Mouse (Mus musculus) cerebellum, postnatal 10 days (tissue): ENCODE measurements around the gene Mbtd1.
"Not testable (repeated sequence)": the region's sequence is repeated elsewhere in the genome, so short reads cannot be mapped to it uniquely, and the experiment has no call there.

Source experiments
- DNase-seq, 2 experiments: peaks; one replicate each; pipeline ENCODE4 v3.0.0; 2021; ENCODE audit warnings: mixed read lengths in 2 of 2

Gene Mbtd1

GRCm38 (mm10) chr11:93885572-93886410, at the start of gene Mbtd1, which contains the start of gene Utp18:
TSS of gene Mbtd1 (plus strand) at chr11:93885852.
TSS of gene Utp18 (minus strand) at chr11:93885766.
- DNase-seq: peak; percentile 99 to 100

GRCm38 (mm10) chr11:93847342-93847741, 38.3 kb upstream of the Mbtd1 start:
- no peak for DNase-seq

- no peak for DNase-seq
These were observed 33.1 kb upstream of the Mbtd1 start for GRCm38 (mm10) chr11:93852546-93852945.

- peak; percentile 93 to 96 for DNase-seq
These were observed 29.2 kb upstream of the Mbtd1 start for GRCm38 (mm10) chr11:93856284-93856955.

GRCm38 (mm10) chr11:93860540-93861172, 25.0 kb upstream of the Mbtd1 start:
- no peak for DNase-seq

- DNase-seq: no peak
These were observed 24.5 kb upstream of the Mbtd1 start for GRCm38 (mm10) chr11:93861193-93861592.

GRCm38 (mm10) chr11:93862045-93862623, 23.5 kb upstream of the Mbtd1 start:
- no peak for DNase-seq

GRCm38 (mm10) chr11:93862638-93863037, 23.0 kb upstream of the Mbtd1 start:
- DNase-seq: no peak

GRCm38 (mm10) chr11:93884068-93884467, 1.6 kb upstream of the Mbtd1 start:
- no peak for DNase-seq

- DNase-seq: peak; percentile 77 to 78
These were observed 616 bp upstream of the Mbtd1 start for GRCm38 (mm10) chr11:93884901-93885571.

GRCm38 (mm10) chr11:93886411-93887079, 893 bp downstream of the Mbtd1 start:
- DNase-seq: peak; percentile 69 to 70

GRCm38 (mm10) chr11:93887080-93887447, 1.4 kb downstream of the Mbtd1 start:
- peak; percentile 6 to 21 for DNase-seq

- no peak for DNase-seq
These were observed 12.1 kb downstream of the Mbtd1 start for GRCm38 (mm10) chr11:93897732-93898131.

- DNase-seq: no peak
These were observed 21.2 kb downstream of the Mbtd1 start for GRCm38 (mm10) chr11:93906834-93907233.

- DNase-seq: no peak
These were observed 22.2 kb downstream of the Mbtd1 start for GRCm38 (mm10) chr11:93907839-93908238.

- no peak for DNase-seq
These were observed 23.2 kb downstream of the Mbtd1 start for GRCm38 (mm10) chr11:93908829-93909228.

- no peak for DNase-seq
These were observed 26.0 kb downstream of the Mbtd1 start for GRCm38 (mm10) chr11:93911603-93912002.

GRCm38 (mm10) chr11:93915019-93915418, 29.4 kb downstream of the Mbtd1 start:
- DNase-seq: not testable (repeated sequence)

- DNase-seq: no peak
These were observed 43.5 kb downstream of the Mbtd1 start for GRCm38 (mm10) chr11:93929106-93929505.

GRCm38 (mm10) chr11:93940906-93941305, 55.3 kb downstream of the Mbtd1 start:
- no peak for DNase-seq

- DNase-seq: no peak
These were observed 59.3 kb downstream of the Mbtd1 start for GRCm38 (mm10) chr11:93944986-93945385.
